Mouse (Mus musculus): ENCODE measurements around the gene Sec31a.

GRCm38 (mm10) chr5:100430076-100430390, 14.0 kb upstream of the Sec31a start:
- TF ChIP-seq USF1 (IDR thresholded peaks at IDR 0.05; ENCODE audit: low read depth, low read length), result no peak
- TF ChIP-seq POLR2AphosphoS5 (IDR thresholded peaks at IDR 0.05; ENCODE audit: borderline replicate concordance, low read depth, low read length), result no peak
- TF ChIP-seq GABPA (IDR thresholded peaks at IDR 0.05; ENCODE audit: low read depth, low read length), result no peak
- no peak for TF ChIP-seq CTCF (IDR thresholded peaks at IDR 0.05 in 2 of 3, conservative IDR thresholded peaks at IDR 0.05 in 1 of 3; ENCODE audit: control insufficient read depth in 1 of 3, insufficient read depth in 1 of 3, low read depth in 2 of 3, low read length in 3 of 3, poor library complexity in 1 of 3, severe bottlenecking in 1 of 3)
- TF ChIP-seq JUND (IDR thresholded peaks at IDR 0.05; ENCODE audit: low read depth, low read length), result no peak
- no peak for TF ChIP-seq EP300 (IDR thresholded peaks at IDR 0.05; ENCODE audit: low read depth in 1 of 2, low read length in 2 of 2)
